32 mouse cellular contexts compared by ENCODE assay signal in genomic region chr5:51538319-51538718, GRCm38 (mm10). TPM values are rescaled to one million over a fixed set of nuclear protein-coding genes. Genes with fewer than 3 reads are reported as not detected.
A peak's percentile ranks its signal among the peaks of the same experiment; 100 is the strongest.
DNase-seq lines count a peak whose midpoint lies in the region; ATAC-seq lines count a peak whose summit lies in the region.
"Had no signal": no experiment of that assay in that cellular context is flagged by ENCODE, and none has a peak within 500 bp of the region (broad histone marks: within the 10 kb centered on the region; RNA-seq: fewer than 3 reads in every experiment).

No protein-coding gene starts in this region.

- H3K4me2 ChIP-seq in heart, embryonic 15.5 days: 0 out of 2 replicates have a peak overlapping the region, but pooled peaks have one; percentile 13
- no peak overlapping the region for H3K4me2 ChIP-seq in midbrain, embryonic 11.5 days
- no peak overlapping the region for H3K4me2 ChIP-seq in kidney, embryonic 15.5 days
- H3K4me2 ChIP-seq: embryonic facial prominence, embryonic 12.5 days; hindbrain, embryonic 15.5 days; liver, embryonic 12.5 days; midbrain, embryonic 15.5 days had no signal

- WGBS in heart, embryonic 10.5 days: 34% methylated on average over 6 of the region's 6 CpGs
- whole genome bisulfite sequencing in heart, embryonic 15.5 days: 33% methylated on average over 6 of the region's 6 CpGs
- 83% methylated on average over 6 of the region's 6 CpGs for WGBS in midbrain, embryonic 11.5 days
- WGBS in midbrain, embryonic 10.5 days: 91% methylated on average over 6 of the region's 6 CpGs
- 34% methylated on average over 6 of the region's 6 CpGs for WGBS in large intestine, adult 2 months
- WGBS in kidney, embryonic 15.5 days: 82% methylated on average over 6 of the region's 6 CpGs

- no peak overlapping the region for H3K9ac ChIP-seq in heart, embryonic 15.5 days
- no peak overlapping the region for H3K9ac ChIP-seq in midbrain, embryonic 11.5 days (ENCODE audit: low read length)
- H3K9ac ChIP-seq in kidney, embryonic 15.5 days: no peak overlapping the region
- H3K9ac ChIP-seq: embryonic facial prominence, embryonic 12.5 days; hindbrain, embryonic 15.5 days; liver, embryonic 12.5 days; liver, postnatal 0 days; midbrain, embryonic 15.5 days had no signal

- DNase-seq in heart, embryonic 10.5 days (ENCODE audit: low spot score): no peak
- DNase-seq in heart, adult 11 months: no peak
- no peak for DNase-seq in heart, adult 18-20 months
- peak; percentile 69 for DNase-seq in midbrain, embryonic 11.5 days (ENCODE audit: low spot score, missing footprints)
- DNase-seq in midbrain, embryonic 10.5 days (ENCODE audit: low spot score): no peak
- DNase-seq in large intestine, adult 2 months (ENCODE audit: low read depth, low spot score): peak; percentile 58
- DNase-seq: adrenal gland, postnatal 10 days; cerebellum, adult 11 months; cerebellum, adult 9-10 months; embryo, embryonic 11 days; gastrocnemius, postnatal 36 days; kidney, postnatal 25 days; layer of hippocampus, postnatal 36 days; left cerebral cortex, postnatal 4 days; liver, postnatal 0 days; lung, postnatal 4 days; right cerebral cortex, adult 18-20 months; spleen, adult 18-20 months; thymus, adult 18-20 months; thymus, postnatal 25 days had no signal

- ATAC-seq in heart, embryonic 15.5 days (replicated peaks; ENCODE audit: insufficient number of reproducible peaks, insufficient read depth, low FRiP score, low read depth): no peak
- no peak for ATAC-seq in midbrain, embryonic 11.5 days (ENCODE audit: low FRiP score)
- ATAC-seq in kidney, embryonic 15.5 days (replicated peaks; ENCODE audit: low FRiP score): no peak
- ATAC-seq: forebrain, embryonic 14.5 days; inflammation-experienced regulatory T-cells, adult 6 months; liver, embryonic 12.5 days; liver, postnatal 0 days; midbrain, embryonic 15.5 days; Patski had no signal

- H3K4me3 ChIP-seq in heart, embryonic 10.5 days: no peak overlapping the region
- no peak overlapping the region for H3K4me3 ChIP-seq in heart, embryonic 15.5 days
- no peak overlapping the region for H3K4me3 ChIP-seq in midbrain, embryonic 11.5 days (ENCODE audit: low read depth, low read length)
- H3K4me3 ChIP-seq in midbrain, embryonic 10.5 days: no peak overlapping the region
- H3K4me3 ChIP-seq in kidney, embryonic 15.5 days (replicated peaks): no peak overlapping the region
- H3K4me3 ChIP-seq: embryonic facial prominence, embryonic 12.5 days; hindbrain, embryonic 10.5 days; hindbrain, embryonic 15.5 days; liver, embryonic 12.5 days; megakaryocyte, embryonic 14.5 days; midbrain, embryonic 15.5 days had no signal

- no peaks in the 10 kb centered on the region for H3K36me3 ChIP-seq in heart, embryonic 10.5 days
- H3K36me3 ChIP-seq in heart, embryonic 15.5 days: no peaks in the 10 kb centered on the region
- H3K36me3 ChIP-seq in midbrain, embryonic 11.5 days (ENCODE audit: control insufficient read depth, insufficient read depth, low read length): no peaks in the 10 kb centered on the region
- H3K36me3 ChIP-seq in midbrain, embryonic 10.5 days: no peaks in the 10 kb centered on the region
- no peaks in the 10 kb centered on the region for H3K36me3 ChIP-seq in kidney, embryonic 15.5 days
- H3K36me3 ChIP-seq: embryonic facial prominence, embryonic 12.5 days; hindbrain, embryonic 10.5 days; hindbrain, embryonic 15.5 days; liver, embryonic 12.5 days; midbrain, embryonic 15.5 days had no signal

- H3K9me3 ChIP-seq in heart, embryonic 10.5 days: no peaks in the 10 kb centered on the region
- H3K9me3 ChIP-seq in heart, embryonic 15.5 days (replicated peaks): no peaks in the 10 kb centered on the region
- no peaks in the 10 kb centered on the region for H3K9me3 ChIP-seq in midbrain, embryonic 11.5 days (ENCODE audit: control insufficient read depth, low read length)
- no peaks in the 10 kb centered on the region for H3K9me3 ChIP-seq in midbrain, embryonic 10.5 days (replicated peaks)
- H3K9me3 ChIP-seq in kidney, embryonic 15.5 days (replicated peaks): no peaks in the 10 kb centered on the region
- H3K9me3 ChIP-seq: embryonic facial prominence, embryonic 12.5 days; hindbrain, embryonic 10.5 days; hindbrain, embryonic 15.5 days; liver, embryonic 12.5 days; megakaryocyte, embryonic 14.5 days; midbrain, embryonic 15.5 days had no signal

- H3K27ac ChIP-seq in heart, embryonic 10.5 days: peak overlapping the region; percentile 8
- H3K27ac ChIP-seq in heart, embryonic 15.5 days: peak overlapping the region; percentile 60
- no peak overlapping the region for H3K27ac ChIP-seq in midbrain, embryonic 11.5 days (ENCODE audit: low read depth, low read length)
- no peak overlapping the region for H3K27ac ChIP-seq in midbrain, embryonic 10.5 days (replicated peaks)
- H3K27ac ChIP-seq in kidney, embryonic 15.5 days: no peak overlapping the region
- H3K27ac ChIP-seq: embryonic facial prominence, embryonic 12.5 days; hindbrain, embryonic 10.5 days; hindbrain, embryonic 15.5 days; liver, embryonic 12.5 days; midbrain, embryonic 15.5 days; stomach, postnatal 0 days had no signal

- H3K27me3 ChIP-seq in heart, embryonic 10.5 days (ENCODE audit: insufficient read depth, poor library complexity, severe bottlenecking): no peaks in the 10 kb centered on the region
- H3K27me3 ChIP-seq in heart, embryonic 15.5 days: no peaks in the 10 kb centered on the region
- H3K27me3 ChIP-seq in midbrain, embryonic 11.5 days (ENCODE audit: control insufficient read depth, insufficient read depth, low read length): no peaks in the 10 kb centered on the region
- H3K27me3 ChIP-seq in midbrain, embryonic 10.5 days (ENCODE audit: low read depth, poor library complexity, severe bottlenecking): no peaks in the 10 kb centered on the region
- no peaks in the 10 kb centered on the region for H3K27me3 ChIP-seq in kidney, embryonic 15.5 days
- H3K27me3 ChIP-seq: embryonic facial prominence, embryonic 12.5 days; hindbrain, embryonic 15.5 days; liver, embryonic 12.5 days; megakaryocyte, embryonic 14.5 days; midbrain, embryonic 15.5 days; Patski had no signal

- peaks cover 38% of the 10 kb centered on the region; the same call in 1 of the 2 replicates for H3K4me1 ChIP-seq in heart, embryonic 10.5 days
- H3K4me1 ChIP-seq in heart, embryonic 15.5 days (replicated peaks): peaks cover 46% of the 10 kb centered on the region
- no peaks in the 10 kb centered on the region; the same call in 1 of the 2 replicates for H3K4me1 ChIP-seq in midbrain, embryonic 11.5 days (ENCODE audit: control insufficient read depth, insufficient read depth, low read length)
- no peaks in the 10 kb centered on the region for H3K4me1 ChIP-seq in midbrain, embryonic 10.5 days
- no peaks in the 10 kb centered on the region for H3K4me1 ChIP-seq in kidney, embryonic 15.5 days
- H3K4me1 ChIP-seq: embryonic facial prominence, embryonic 12.5 days; hindbrain, embryonic 10.5 days; hindbrain, embryonic 15.5 days; liver, embryonic 12.5 days; megakaryocyte, embryonic 14.5 days; midbrain, embryonic 15.5 days had no signal

RNA-seq across cellular contexts. Expression of gene Ppargc1a, which starts 29.2 kb away (rescaled TPM):
- 21.2 and 39.8 TPM in 2 replicates for polyA plus RNA-seq in heart, embryonic 10.5 days (2016; fragmentation: Nextera tagmentation; extraction: Ambion mirVana)
- polyA plus RNA-seq in heart, embryonic 15.5 days (2015; fragmentation: Nextera tagmentation; extraction: Ambion mirVana): 57.1 and 66.0 TPM in 2 replicates
- 100 to 1,000 TPM in 1 of 2 experiments, 10 to 100 TPM in 1; 99.6 to 126 TPM for total RNA-seq in heart, adult 18-20 months (2021)
- polyA plus RNA-seq in midbrain, embryonic 11.5 days (2014; fragmentation: Nextera tagmentation; extraction: Ambion mirVana): 2.6 and 3.3 TPM in 2 replicates
- 1.5 and 1.9 TPM in 2 replicates for polyA plus RNA-seq in midbrain, embryonic 10.5 days (2016; fragmentation: Nextera tagmentation; extraction: Ambion mirVana)
- 1.4 and 8.3 TPM in 2 replicates for polyA plus RNA-seq in large intestine, adult 2 months (2012; rRNA removed)
- polyA plus RNA-seq in kidney, embryonic 15.5 days (2015; fragmentation: Nextera tagmentation; extraction: Ambion mirVana): 16.6 and 18.7 TPM in 2 replicates

Comparison
In these comparisons a context has a peak if more than half of its experiments do, and no peak if none do; other contexts are left out.
1. DNase-seq: peak in midbrain, embryonic 11.5 days (single experiment) and large intestine, adult 2 months (single experiment); none in heart, embryonic 10.5 days (single experiment), heart, adult 11 months (single experiment), heart, adult 18-20 months (0 of 2) and midbrain, embryonic 10.5 days (single experiment).
2. H3K27ac ChIP-seq: peak in heart, embryonic 10.5 days (single experiment) and heart, embryonic 15.5 days (single experiment); none in midbrain, embryonic 11.5 days (single experiment), midbrain, embryonic 10.5 days (single experiment) and kidney, embryonic 15.5 days (single experiment).